In genomic region chr15:78449694-78450418, GRCm38 (mm10) we compare ENCODE assay signal across 9 mouse cellular contexts. TPM values are rescaled to one million over a fixed set of nuclear protein-coding genes. Genes with fewer than 3 reads are reported as not detected.
DNase-seq lines count a peak whose midpoint lies in the region; ATAC-seq and TF ChIP-seq lines count a peak whose summit lies in the region.
"Had no signal": no experiment of that assay in that cellular context is flagged by ENCODE, and none has a peak within 500 bp of the region (broad histone marks: within the 10 kb centered on the region; RNA-seq: fewer than 3 reads in every experiment).

No protein-coding gene starts in this region.

- no peak overlapping the region; the same call in 1 of the 2 replicates for H3K4me3 ChIP-seq in G1E (ENCODE audit: low read depth, low read length)
- no peak overlapping the region for H3K4me3 ChIP-seq in heart, embryonic 14.5 days (ENCODE audit: control insufficient read depth in 1 of 2, insufficient read depth in 1 of 2, low read depth in 1 of 2, low read length in 2 of 2)
- H3K4me3 ChIP-seq in liver, embryonic 16.5 days (ENCODE audit: low read depth, low read length): no peak overlapping the region
- H3K4me3 ChIP-seq: erythroblast, embryonic 14.5 days had no signal

- ATAC-seq in G1E (ENCODE audit: extremely low read depth, insufficient number of reproducible peaks, low FRiP score, poor library complexity, severe bottlenecking): peak; percentile 58; the same call in 1 of the 2 replicates
- no peak; the same call in 1 of the 2 replicates for ATAC-seq in heart, embryonic 14.5 days (ENCODE audit: insufficient number of reproducible peaks, insufficient read depth, low FRiP score, low read depth)
- peak; percentile 32; the same call in 1 of the 2 replicates for ATAC-seq in liver, embryonic 16.5 days (ENCODE audit: low read depth)

- no peak overlapping the region for H3K4me2 ChIP-seq in heart, embryonic 14.5 days (ENCODE audit: low read length)
- H3K4me2 ChIP-seq in liver, embryonic 16.5 days (ENCODE audit: low read depth, low read length): no peak overlapping the region

- intact Hi-C loops in left cerebral cortex, postnatal 36 days (cut with DNase I): loop anchor here (2.0 to 10.0 kb wide), 3 partner anchors 62 to 295 kb away; no protein-coding TSS in a partner anchor

- peak; percentile 46 to 49 for DNase-seq in left cerebral cortex, adult 18-20 months (ENCODE audit: low spot score in 2 of 2)
- no peak for DNase-seq in left cerebral cortex, postnatal 36 days (ENCODE audit: low spot score in 2 of 2)
- DNase-seq in G1E (ENCODE audit: low spot score): peak; percentile 66
- peak; percentile 80 for DNase-seq in c-Kit-positive CD71-negative TER-119-negative erythroid progenitor cells, embryonic 14.5 days (ENCODE audit: low read depth)
- peak; percentile 85 for DNase-seq in retina, postnatal 1 day
- DNase-seq in cerebellum, adult 8-10 months: no peak

- TF ChIP-seq CTCF in G1E (IDR thresholded peaks at IDR 0.05; ENCODE audit: low read depth, low read length): no peak

- H3K27me3 ChIP-seq in G1E (ENCODE audit: insufficient read depth, low read length): peaks cover 38% of the 10 kb centered on the region
- no peaks in the 10 kb centered on the region for H3K27me3 ChIP-seq in heart, embryonic 14.5 days (ENCODE audit: control insufficient read depth, insufficient read depth, low read length)
- H3K27me3 ChIP-seq in liver, embryonic 16.5 days (ENCODE audit: control insufficient read depth, insufficient read depth, low read depth, low read length): no peaks in the 10 kb centered on the region

- no peaks in the 10 kb centered on the region for H3K9me3 ChIP-seq in G1E (replicated peaks)
- H3K9me3 ChIP-seq in heart, embryonic 14.5 days (ENCODE audit: control insufficient read depth, low read length): no peaks in the 10 kb centered on the region
- no peaks in the 10 kb centered on the region for H3K9me3 ChIP-seq in liver, embryonic 16.5 days (replicated peaks; ENCODE audit: control insufficient read depth, low read length)

- H3K36me3 ChIP-seq in G1E (replicated peaks): no peaks in the 10 kb centered on the region
- no peaks in the 10 kb centered on the region for H3K36me3 ChIP-seq in heart, embryonic 14.5 days (ENCODE audit: control insufficient read depth, insufficient read depth, low read length)
- H3K36me3 ChIP-seq in liver, embryonic 16.5 days (ENCODE audit: control insufficient read depth, insufficient read depth): no peaks in the 10 kb centered on the region

- 0 out of 2 replicates have a peak overlapping the region, but pooled peaks have one; percentile 18 for H3K9ac ChIP-seq in heart, embryonic 14.5 days (ENCODE audit: low read length)
- no peak overlapping the region for H3K9ac ChIP-seq in liver, embryonic 16.5 days (ENCODE audit: low read depth, low read length)

- WGBS in heart, embryonic 14.5 days: 25% methylated on average over 7 of the region's 7 CpGs
- WGBS in liver, embryonic 16.5 days (ENCODE audit: insufficient replicate concordance): 14% methylated on average over 7 of the region's 7 CpGs

- H3K27ac ChIP-seq in heart, embryonic 14.5 days (replicated peaks in 1 of 2; ENCODE audit: control insufficient read depth in 1 of 2, insufficient read depth in 1 of 2, low read depth in 2 of 2, low read length in 2 of 2): peak overlapping the region; percentile 73 to 86
- peak overlapping the region; percentile 22; the same call in 1 of the 2 replicates for H3K27ac ChIP-seq in liver, embryonic 16.5 days (ENCODE audit: low read length)

- peaks cover 54% of the 10 kb centered on the region for H3K4me1 ChIP-seq in G1E (ENCODE audit: insufficient read depth, low read depth, low read length)
- H3K4me1 ChIP-seq in heart, embryonic 14.5 days (ENCODE audit: control insufficient read depth in 2 of 2, insufficient read depth in 2 of 2, low read length in 2 of 2): peaks cover 12 to 22% of the 10 kb centered on the region in 2 experiments
- H3K4me1 ChIP-seq in liver, embryonic 16.5 days (ENCODE audit: control insufficient read depth, low read depth, low read length): peaks cover 27% of the 10 kb centered on the region

RNA-seq across cellular contexts. Expression of gene Tmprss6, which starts 18.6 kb away (rescaled TPM):
- total RNA-seq in left cerebral cortex, adult 18-20 months (2021): 1 to 10 TPM in 1 of 2 experiments, under 1 TPM in 1; 0.23 to 1.4 TPM
- total RNA-seq in left cerebral cortex, postnatal 36 days (2021): 1 to 10 TPM in 1 of 2 experiments, under 1 TPM in 1; 0.10 to 1.0 TPM
- total RNA-seq in G1E (2014; fragmentation: Nextera tagmentation) (not detected in 2 replicates), G1E (2017) (0.11 TPM in 1 of 2 replicates, not detected in the other)
- polyA plus RNA-seq in G1E (2012): not detected in 2 replicates
- polyA plus RNA-seq in heart, embryonic 14.5 days (2014; fragmentation: Nextera tagmentation; extraction: Ambion mirVana): 0.09 TPM in 1 of 2 replicates, not detected in the other
- 29.6 and 33.7 TPM in 2 replicates for polyA plus RNA-seq in liver, embryonic 16.5 days (2015; fragmentation: Nextera tagmentation; extraction: Ambion mirVana)

RNA-seq across cellular contexts. Expression of gene Kctd17, which starts 21.5 kb away (rescaled TPM):
- 100 to 1,000 TPM; 313 to 338 TPM for total RNA-seq in left cerebral cortex, adult 18-20 months (2021)
- total RNA-seq in left cerebral cortex, postnatal 36 days (2021): 100 to 1,000 TPM; 349 TPM
- not detected in 2 replicates for total RNA-seq in G1E (2014; fragmentation: Nextera tagmentation)
- 0.05 TPM in 1 of 2 replicates, not detected in the other for total RNA-seq in G1E (2017)
- 0.04 TPM in 1 of 2 replicates, not detected in the other for polyA plus RNA-seq in G1E (2012)
- 21.2 and 22.0 TPM in 2 replicates for polyA plus RNA-seq in heart, embryonic 14.5 days (2014; fragmentation: Nextera tagmentation; extraction: Ambion mirVana)
- polyA plus RNA-seq in liver, embryonic 16.5 days (2015; fragmentation: Nextera tagmentation; extraction: Ambion mirVana): 3.6 and 4.9 TPM in 2 replicates

RNA-seq across cellular contexts. Expression of gene Mpst, which starts 43.6 kb away (rescaled TPM):
- 10 to 100 TPM; 28.4 to 33.0 TPM for total RNA-seq in left cerebral cortex, adult 18-20 months (2021)
- 10 to 100 TPM; 32.9 to 37.0 TPM for total RNA-seq in left cerebral cortex, postnatal 36 days (2021)
- 7.3 and 19.9 TPM in 2 replicates for total RNA-seq in G1E (2014; fragmentation: Nextera tagmentation)
- 20.2 and 22.7 TPM in 2 replicates for total RNA-seq in G1E (2017)
- polyA plus RNA-seq in G1E (2012): 101 and 115 TPM in 2 replicates
- 1.9 and 2.2 TPM in 2 replicates for polyA plus RNA-seq in heart, embryonic 14.5 days (2014; fragmentation: Nextera tagmentation; extraction: Ambion mirVana)
- 5.9 and 7.5 TPM in 2 replicates for polyA plus RNA-seq in liver, embryonic 16.5 days (2015; fragmentation: Nextera tagmentation; extraction: Ambion mirVana)

RNA-seq across cellular contexts. Expression of gene Tst, which starts 44.1 kb away (rescaled TPM):
- total RNA-seq in left cerebral cortex, adult 18-20 months (2021): 10 to 100 TPM; 31.6 to 33.8 TPM
- 10 to 100 TPM; 28.1 to 36.3 TPM for total RNA-seq in left cerebral cortex, postnatal 36 days (2021)
- total RNA-seq in G1E (2014; fragmentation: Nextera tagmentation): 3.6 and 4.3 TPM in 2 replicates
- 0.93 and 1.3 TPM in 2 replicates for total RNA-seq in G1E (2017)
- 1.7 and 1.8 TPM in 2 replicates for polyA plus RNA-seq in G1E (2012)
- polyA plus RNA-seq in heart, embryonic 14.5 days (2014; fragmentation: Nextera tagmentation; extraction: Ambion mirVana): 18.2 and 18.9 TPM in 2 replicates
- 240 and 265 TPM in 2 replicates for polyA plus RNA-seq in liver, embryonic 16.5 days (2015; fragmentation: Nextera tagmentation; extraction: Ambion mirVana)

RNA-seq across cellular contexts. Expression of gene Il2rb, which starts 45.2 kb away (rescaled TPM):
- total RNA-seq in left cerebral cortex, adult 18-20 months (2021): under 1 TPM in 1 of 2 experiments, not detected in 1; 0.28 TPM
- under 1 TPM; 0.16 to 0.20 TPM for total RNA-seq in left cerebral cortex, postnatal 36 days (2021)
- total RNA-seq in G1E (2014; fragmentation: Nextera tagmentation) (not detected in 2 replicates), G1E (2017) (under 0.01 and 0.05 TPM in 2 replicates)
- not detected in 2 replicates for polyA plus RNA-seq in G1E (2012)
- polyA plus RNA-seq in heart, embryonic 14.5 days (2014; fragmentation: Nextera tagmentation; extraction: Ambion mirVana): 0.16 and 0.19 TPM in 2 replicates
- polyA plus RNA-seq in liver, embryonic 16.5 days (2015; fragmentation: Nextera tagmentation; extraction: Ambion mirVana): 0.63 and 1.1 TPM in 2 replicates

Comparison
In these comparisons a context has a peak if more than half of its experiments do, and no peak if none do; other contexts are left out.
1. DNase-seq: peak in left cerebral cortex, adult 18-20 months (2 of 2), G1E (single experiment), c-Kit-positive CD71-negative TER-119-negative erythroid progenitor cells, embryonic 14.5 days (single experiment) and retina, postnatal 1 day (single experiment); none in left cerebral cortex, postnatal 36 days (0 of 2) and cerebellum, adult 8-10 months (single experiment).
2. RNA of gene Kctd17, which starts 21.5 kb away (total RNA-seq): 349 TPM in left cerebral cortex, postnatal 36 days and 313 to 338 TPM in left cerebral cortex, adult 18-20 months; 0.05 TPM in G1E; every median in the first group is over 100 times any median in the second.